22 mouse cellular contexts compared by ENCODE assay signal in the genomic region with DNA sequence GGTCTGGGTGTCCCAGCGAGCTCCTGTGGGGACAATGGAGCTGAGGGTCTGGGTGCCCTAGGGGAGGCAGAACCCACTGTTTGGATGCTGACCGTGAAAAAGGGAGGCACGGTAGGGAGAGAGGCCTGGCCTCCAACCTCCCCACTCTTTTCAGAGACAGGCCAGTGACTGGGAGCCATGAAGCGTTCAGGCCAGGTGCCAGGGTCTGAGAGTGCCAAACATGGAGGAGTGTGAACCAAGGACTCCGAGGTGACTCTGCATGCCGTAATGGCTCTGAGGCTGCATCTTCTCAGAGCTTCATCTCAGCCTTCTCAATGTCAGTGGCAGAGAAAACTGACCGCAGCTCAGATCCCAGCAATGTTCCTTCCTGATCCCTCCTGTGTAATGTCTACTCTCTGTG. TPM values are rescaled to one million over a fixed set of nuclear protein-coding genes. Genes with fewer than 3 reads are reported as not detected.
DNase-seq lines count a peak whose midpoint lies in the region; ATAC-seq lines count a peak whose summit lies in the region.
"Had no signal": no experiment of that assay in that cellular context is flagged by ENCODE, and none has a peak within 500 bp of the region (broad histone marks: within the 10 kb centered on the region; RNA-seq: fewer than 3 reads in every experiment).

No protein-coding gene starts in this region.

- ATAC-seq in kidney, embryonic 16.5 days (ENCODE audit: low FRiP score, low TSS enrichment): no peak
- ATAC-seq: forebrain, embryonic 14.5 days; forebrain, embryonic 16.5 days had no signal

- peak; percentile 43 to 59 for DNase-seq in cerebellum, postnatal 14 days
- no peak for DNase-seq in cerebellum, adult 11-12 months
- DNase-seq in heart, adult 18-20 months: peak; percentile 27 to 53
- DNase-seq in heart, postnatal 4 days: no peak
- DNase-seq in heart, postnatal 14 days: peak; percentile 18 to 44
- DNase-seq in heart, adult 11 months: no peak
- no peak for DNase-seq in kidney, adult 18-20 months
- DNase-seq: adrenal gland, adult 2 months; adrenal gland, postnatal 10 days; adrenal gland, postnatal 25 days; cerebellum, adult 11 months; cerebellum, adult 2 months; cerebellum, adult 9-11 months; embryo, embryonic 11 days had no signal

- no peak overlapping the region for H3K4me3 ChIP-seq in kidney, embryonic 16.5 days (ENCODE audit: low read length)
- H3K4me3 ChIP-seq: embryonic facial prominence, embryonic 13.5 days; embryonic facial prominence, embryonic 15.5 days; erythroblast, embryonic 14.5 days; forebrain, embryonic 10.5 days; forebrain, embryonic 12.5 days had no signal

- intact Hi-C loops in heart, postnatal 14 days (cut with DNase I): no loop called here

- H3K27me3 ChIP-seq in kidney, embryonic 16.5 days (ENCODE audit: insufficient read depth, low read length): no peaks in the 10 kb centered on the region
- H3K27me3 ChIP-seq: embryonic facial prominence, embryonic 13.5 days; embryonic facial prominence, embryonic 15.5 days; forebrain, embryonic 12.5 days had no signal

- WGBS in kidney, embryonic 16.5 days: 66% methylated on average over 7 of the region's 7 CpGs

- peaks cover 19% of the 10 kb centered on the region for H3K4me1 ChIP-seq in kidney, embryonic 16.5 days (ENCODE audit: insufficient read depth, low read length)
- H3K4me1 ChIP-seq: embryonic facial prominence, embryonic 13.5 days; embryonic facial prominence, embryonic 15.5 days; forebrain, embryonic 12.5 days had no signal

- no peak overlapping the region for H3K9ac ChIP-seq in kidney, embryonic 16.5 days (replicated peaks; ENCODE audit: low read length)
- H3K9ac ChIP-seq: embryonic facial prominence, embryonic 13.5 days; embryonic facial prominence, embryonic 15.5 days; forebrain, embryonic 12.5 days had no signal

- peaks cover 39% of the 10 kb centered on the region for H3K36me3 ChIP-seq in kidney, embryonic 16.5 days (ENCODE audit: insufficient read depth, low read length)

- H3K9me3 ChIP-seq in kidney, embryonic 16.5 days (ENCODE audit: low read length): no peaks in the 10 kb centered on the region
- H3K9me3 ChIP-seq: embryonic facial prominence, embryonic 13.5 days; embryonic facial prominence, embryonic 15.5 days; forebrain, embryonic 10.5 days; forebrain, embryonic 12.5 days had no signal

- H3K27ac ChIP-seq in kidney, embryonic 16.5 days (ENCODE audit: low read length): peak overlapping the region; percentile 19; the same call in 1 of the 2 replicates
- H3K27ac ChIP-seq: embryonic facial prominence, embryonic 13.5 days; embryonic facial prominence, embryonic 15.5 days; forebrain, embryonic 12.5 days had no signal

- no peak overlapping the region for H3K4me2 ChIP-seq in kidney, embryonic 16.5 days (replicated peaks; ENCODE audit: low read depth, low read length)
- H3K4me2 ChIP-seq: embryonic facial prominence, embryonic 13.5 days; embryonic facial prominence, embryonic 15.5 days; forebrain, embryonic 12.5 days had no signal

RNA-seq across cellular contexts. Expression of a gene that starts 37.4 kb away (rescaled TPM):
- 10 to 100 TPM; 17.0 to 18.8 TPM for total RNA-seq in heart, adult 18-20 months (2021)
- total RNA-seq in heart, postnatal 4 days (2021): 10 to 100 TPM; 25.0 to 26.2 TPM
- 10 to 100 TPM; 20.5 to 22.3 TPM for total RNA-seq in heart, postnatal 14 days (2021)
- 37.5 and 41.8 TPM in 2 replicates for polyA plus RNA-seq in kidney, embryonic 16.5 days (2015; fragmentation: Nextera tagmentation; extraction: Ambion mirVana)

RNA-seq across cellular contexts. Expression of a gene that starts 53.6 kb away (rescaled TPM):
- 1 to 10 TPM; 3.2 to 3.5 TPM for total RNA-seq in heart, adult 18-20 months (2021)
- 1 to 10 TPM; 5.5 TPM for total RNA-seq in heart, postnatal 4 days (2021)
- total RNA-seq in heart, postnatal 14 days (2021): 1 to 10 TPM; 4.1 to 5.1 TPM
- polyA plus RNA-seq in kidney, embryonic 16.5 days (2015; fragmentation: Nextera tagmentation; extraction: Ambion mirVana): 14.6 and 15.9 TPM in 2 replicates

Comparison
In these comparisons a context has a peak if more than half of its experiments do, and no peak if none do; other contexts are left out.
1. DNase-seq: peak in cerebellum, postnatal 14 days (2 of 2), heart, adult 18-20 months (2 of 2) and heart, postnatal 14 days (2 of 2); none in cerebellum, adult 11-12 months (single experiment), heart, postnatal 4 days (single experiment), heart, adult 11 months (single experiment) and kidney, adult 18-20 months (single experiment).